In the genomic region with DNA sequence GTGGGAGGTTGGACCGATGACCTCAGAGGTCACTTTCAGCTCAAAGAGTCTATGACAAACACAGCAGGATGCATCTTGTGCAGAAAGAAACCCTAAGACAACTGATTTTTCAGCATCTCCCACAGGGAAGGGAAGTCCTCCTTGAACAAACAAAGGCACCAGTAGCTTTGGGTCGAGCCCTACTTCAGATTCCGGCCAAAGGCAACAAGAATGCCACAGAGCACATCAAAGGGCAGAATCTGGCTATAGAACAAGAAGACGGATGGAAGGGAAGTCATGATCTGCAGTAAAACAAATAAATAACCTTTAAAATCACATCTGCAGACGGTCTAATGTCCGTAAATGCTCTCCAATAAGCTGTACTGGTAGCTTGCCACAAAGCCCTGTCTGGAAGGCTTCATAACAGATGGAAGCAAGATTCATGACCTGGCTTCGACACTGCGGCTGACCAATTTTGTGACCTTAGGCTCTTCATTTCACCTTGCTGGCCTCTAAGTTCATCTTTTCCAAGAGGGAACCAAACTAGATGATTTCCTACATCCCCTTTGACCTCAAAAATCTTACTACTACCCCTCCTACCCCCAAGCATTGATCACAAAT, we compare ENCODE assay signal across 12 mouse cellular contexts.
DNase-seq lines count a peak whose midpoint lies in the region; TF ChIP-seq lines count a peak whose summit lies in the region.
"Had no signal": no experiment of that assay in that cellular context is flagged by ENCODE, and none has a peak within 500 bp of the region (broad histone marks: within the 10 kb centered on the region; RNA-seq: fewer than 3 reads in every experiment).

No protein-coding gene starts in this region.

- TF ChIP-seq CTCF in kidney, adult 2 months (conservative IDR thresholded peaks at IDR 0.05; ENCODE audit: insufficient read depth, insufficient read length, low read depth, low read length) = no peak

- TF ChIP-seq POLR2A in kidney, adult 2 months (IDR thresholded peaks at IDR 0.05; ENCODE audit: low read depth, low read length) = no peak

- no peak overlapping the region for H3K4me3 ChIP-seq in kidney, adult 2 months (ENCODE audit: insufficient read depth, low read depth, low read length)
- H3K4me3 ChIP-seq: limb, embryonic 10.5 days had no signal

- H3K4me1 ChIP-seq in kidney, adult 2 months (ENCODE audit: control insufficient read depth, insufficient read depth, low read length) = no peaks in the 10 kb centered on the region
- H3K4me1 ChIP-seq: limb, embryonic 10.5 days had no signal

- no peak overlapping the region for H3K27ac ChIP-seq in kidney, adult 2 months (ENCODE audit: insufficient read depth, low read depth, low read length)
- H3K27ac ChIP-seq: limb, embryonic 10.5 days; liver, embryonic 14.5 days had no signal

- no peaks in the 10 kb centered on the region for H3K36me3 ChIP-seq in kidney, adult 2 months (ENCODE audit: control insufficient read depth, insufficient read depth, low read length)
- H3K36me3 ChIP-seq: G1E; limb, embryonic 10.5 days had no signal

- 54% methylated on average over 8 of the region's 8 CpGs for WGBS in kidney, adult 2 months

- H3K27me3 ChIP-seq in kidney, adult 2 months (replicated peaks; ENCODE audit: control insufficient read depth, insufficient read depth, low read length) = no peaks in the 10 kb centered on the region

- DNase-seq in frontal cortex, postnatal 10 days (ENCODE audit: low spot score in 2 of 2) = peak; percentile 6 to 7
- DNase-seq in frontal cortex, postnatal 36 days (ENCODE audit: low spot score in 2 of 2) = no peak
- peak; percentile 55 for DNase-seq in kidney, adult 2 months
- no peak for DNase-seq in kidney, adult 18-20 months
- peak; percentile 48 for DNase-seq in embryo, embryonic 11 days
- peak; percentile 43 to 53 for DNase-seq in kidney, postnatal 25 days
- DNase-seq in urinary bladder, postnatal 14 days (ENCODE audit: low spot score) = no peak
- no peak for DNase-seq in ovary, postnatal 10 days (ENCODE audit: low spot score)
- DNase-seq: thymus, adult 18-20 months had no signal

Comparison
In these comparisons a context has a peak if more than half of its experiments do, and no peak if none do; other contexts are left out.
1. DNase-seq: peak in frontal cortex, postnatal 10 days (2 of 2), kidney, adult 2 months (single experiment), embryo, embryonic 11 days (single experiment) and kidney, postnatal 25 days (2 of 2); none in frontal cortex, postnatal 36 days (0 of 2), kidney, adult 18-20 months (single experiment), urinary bladder, postnatal 14 days (single experiment) and ovary, postnatal 10 days (single experiment).